Mouse (Mus musculus) hindlimb bud, embryonic 11.5 days (tissue): Measurements from ENCODE around the gene Palld.

Experiments
- DNase-seq: peaks from one replicate; pipeline ENCODE4 v3.0.0-alpha.2; 2012; ENCODE audit warnings: low read depth, low spot score; ENCODE audit errors: extremely low spot score

Gene Palld

DNA sequence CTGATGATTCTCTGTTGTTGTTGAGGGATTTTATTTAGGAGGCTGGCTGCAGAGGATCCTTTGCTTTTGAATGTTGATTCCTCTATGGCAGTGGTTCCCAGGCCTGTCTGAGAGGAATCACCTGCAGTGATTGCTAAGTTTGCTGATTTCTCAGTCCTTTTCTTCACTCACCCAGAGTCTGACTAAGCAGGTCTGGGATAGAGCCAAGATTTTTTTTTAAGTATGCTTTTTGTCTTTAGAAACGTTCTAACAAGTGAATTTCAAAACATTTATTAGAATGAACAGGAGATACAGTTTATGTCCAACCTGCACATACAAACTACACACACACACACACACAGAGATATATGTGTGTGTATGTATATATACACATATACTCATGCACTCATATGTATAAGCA is 211.1 kb downstream of the Palld start:
- DNase-seq = no peak

DNA sequence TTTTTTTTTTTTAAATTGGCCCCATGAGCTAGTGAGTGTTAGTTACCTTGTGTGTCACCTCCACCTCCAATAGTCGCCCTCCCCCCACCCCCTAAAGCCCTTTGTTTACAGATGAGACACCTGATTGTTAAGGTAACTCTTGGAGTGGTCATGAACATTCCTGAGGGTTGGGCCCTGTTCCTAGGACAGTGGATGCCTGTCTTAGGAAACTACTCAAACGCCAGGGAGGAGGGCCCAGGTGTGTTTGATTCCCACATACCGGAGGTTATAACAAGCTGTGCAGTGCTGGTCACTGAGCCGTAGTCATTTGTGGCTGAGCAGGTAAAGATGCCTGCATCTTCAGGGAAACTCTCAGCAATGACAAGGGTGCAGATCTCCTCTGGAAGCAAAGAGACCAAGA is 215.4 kb downstream of the Palld start:
- DNase-seq = no peak

DNA sequence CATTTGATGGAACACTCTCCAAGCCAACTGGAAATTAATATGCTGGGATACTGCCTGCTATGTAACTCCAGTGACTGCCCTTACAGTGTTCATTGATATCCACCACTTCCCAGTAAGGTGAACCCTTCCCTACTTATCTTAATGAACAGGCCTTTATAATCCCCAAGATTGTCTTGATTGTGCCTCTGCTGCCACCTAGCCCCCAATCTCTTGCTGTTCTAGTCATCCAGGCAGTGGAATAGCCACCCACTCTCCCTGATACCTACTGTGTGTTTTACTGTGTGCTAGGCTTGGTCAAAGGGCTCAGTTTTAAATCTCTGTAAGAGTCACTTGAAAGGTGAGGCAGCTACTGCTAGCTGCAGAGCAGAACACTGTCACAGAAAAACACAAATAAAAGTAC is 216.2 kb downstream of the Palld start:
- no peak for DNase-seq

DNA sequence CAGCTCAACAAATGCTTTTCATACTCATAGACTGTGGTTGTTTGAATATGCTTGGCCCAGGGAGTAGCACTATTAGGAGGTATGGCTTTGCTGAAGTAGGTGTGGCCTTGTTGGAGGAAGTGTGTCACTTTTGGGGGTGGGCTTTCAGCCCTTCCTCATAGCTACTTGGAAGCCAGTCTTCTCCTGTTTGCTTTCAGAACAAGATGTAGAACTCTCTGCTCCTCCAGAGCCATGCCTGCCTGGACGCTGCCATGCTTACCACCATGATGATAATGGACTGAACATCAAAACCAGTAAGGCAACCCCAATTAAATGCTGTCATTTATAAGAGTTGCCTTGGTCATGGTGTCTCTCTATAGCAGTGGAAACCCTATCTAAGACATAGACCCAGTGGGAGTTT is 217.2 kb downstream of the Palld start:
- no peak for DNase-seq

DNA sequence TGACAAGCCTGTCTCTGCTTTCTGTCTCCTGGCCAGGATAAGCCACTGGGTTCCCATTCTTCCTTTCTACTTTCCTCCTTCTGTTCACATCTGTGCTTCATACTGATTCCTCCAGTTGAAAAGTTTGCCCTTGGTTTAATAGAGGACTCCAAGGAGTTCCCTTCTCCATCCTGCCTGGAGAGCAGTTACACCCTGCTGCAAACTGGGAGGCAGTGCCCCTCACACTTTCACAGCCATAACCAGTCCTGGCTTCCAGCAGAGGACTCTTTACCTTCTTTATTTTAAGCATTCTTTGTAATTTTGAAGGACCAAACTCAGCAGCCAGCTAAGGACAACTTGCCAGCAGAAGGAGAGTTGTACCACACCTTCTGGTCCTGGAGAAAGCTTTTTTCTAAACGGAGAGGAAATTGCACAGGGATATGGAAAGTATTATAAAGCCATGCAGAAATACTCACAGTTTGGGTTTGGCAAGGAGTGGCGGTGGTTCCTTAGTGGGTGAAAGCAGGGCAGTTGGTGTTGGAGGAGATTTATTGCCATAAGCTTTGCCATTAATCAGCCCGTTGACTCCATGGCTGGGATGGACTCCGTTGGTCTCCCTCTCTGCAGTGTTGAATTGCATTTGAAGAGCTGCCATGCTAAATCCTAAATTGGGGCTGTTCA is 218.1 kb downstream of the Palld start:
- no peak for DNase-seq

DNA sequence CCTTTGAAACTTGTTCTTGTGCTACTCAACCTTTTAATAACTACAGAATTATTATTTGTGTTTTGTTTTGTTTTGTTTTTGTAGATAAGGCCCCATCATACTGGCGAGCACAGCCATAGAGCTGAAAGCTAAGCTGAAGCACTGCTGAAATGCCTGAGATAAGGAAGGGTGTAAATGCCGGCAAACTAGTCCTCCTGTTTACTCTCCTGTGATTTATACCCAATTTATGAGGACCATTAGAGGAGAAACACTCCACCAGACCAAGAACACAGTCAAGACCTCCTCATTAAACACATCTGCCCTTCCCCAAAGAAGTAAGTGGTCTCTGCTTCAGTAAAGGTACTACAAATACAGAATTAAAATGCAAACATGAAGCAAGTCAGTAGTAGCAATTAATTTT is 219.6 kb downstream of the Palld start:
- DNase-seq = no peak

DNA sequence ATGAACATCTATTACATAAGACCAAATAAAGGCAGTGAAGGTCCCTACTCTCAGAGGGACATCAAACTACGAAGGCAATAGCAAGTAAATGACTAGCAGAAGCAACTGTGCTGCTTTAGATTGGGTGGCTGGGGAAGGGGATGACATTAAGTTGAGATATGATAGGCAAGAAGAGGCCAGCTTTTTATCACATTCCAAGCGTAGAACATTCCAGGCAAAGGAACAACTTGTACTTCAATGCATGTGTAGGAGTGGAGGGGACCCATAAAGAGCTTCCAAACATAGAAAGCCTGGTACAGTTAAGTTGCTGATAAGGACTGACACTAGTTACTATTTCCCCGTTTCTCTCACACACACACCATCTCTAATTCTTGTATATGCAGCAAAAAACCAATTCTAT is 221.3 kb downstream of the Palld start:
- no peak for DNase-seq

DNA sequence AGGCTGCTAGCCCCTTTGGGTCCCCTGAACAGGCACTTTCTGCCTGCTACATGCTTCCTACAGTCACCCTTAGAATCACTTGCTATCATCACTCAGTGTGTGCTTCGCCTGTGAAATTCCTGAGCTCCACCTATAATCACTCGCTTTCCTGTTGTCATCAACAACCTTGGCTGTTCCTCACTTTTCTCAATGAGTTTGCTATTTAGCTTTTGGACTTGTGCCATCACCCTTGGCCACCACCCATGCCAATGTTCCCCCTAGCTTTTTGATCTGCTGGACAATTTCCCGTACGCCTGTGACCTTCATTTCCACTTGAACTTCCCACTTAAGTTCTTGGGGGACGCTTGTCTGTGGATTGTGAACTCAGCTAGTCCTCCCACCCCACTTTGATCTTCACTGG is 225.3 kb downstream of the Palld start:
- DNase-seq = no peak

DNA sequence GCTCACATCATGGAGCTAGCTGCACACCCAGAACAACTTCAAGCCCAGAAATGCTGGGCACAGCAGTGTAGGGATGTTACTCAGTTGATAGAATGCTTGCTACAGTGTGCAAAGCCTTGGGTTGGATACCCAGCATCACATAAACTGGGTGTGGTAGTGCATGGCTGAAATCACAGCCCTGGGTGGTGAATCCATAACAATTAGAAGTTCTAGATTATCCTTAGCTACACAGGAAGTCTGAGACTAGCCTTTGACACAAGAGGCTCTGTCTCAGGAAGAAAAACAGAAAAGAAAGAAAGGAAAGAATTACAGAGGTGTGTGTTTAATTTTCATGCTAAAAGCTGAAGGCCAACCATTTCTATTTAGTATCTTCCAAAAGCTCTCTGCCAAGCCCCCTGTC is 231.3 kb downstream of the Palld start:
- no peak for DNase-seq

DNA sequence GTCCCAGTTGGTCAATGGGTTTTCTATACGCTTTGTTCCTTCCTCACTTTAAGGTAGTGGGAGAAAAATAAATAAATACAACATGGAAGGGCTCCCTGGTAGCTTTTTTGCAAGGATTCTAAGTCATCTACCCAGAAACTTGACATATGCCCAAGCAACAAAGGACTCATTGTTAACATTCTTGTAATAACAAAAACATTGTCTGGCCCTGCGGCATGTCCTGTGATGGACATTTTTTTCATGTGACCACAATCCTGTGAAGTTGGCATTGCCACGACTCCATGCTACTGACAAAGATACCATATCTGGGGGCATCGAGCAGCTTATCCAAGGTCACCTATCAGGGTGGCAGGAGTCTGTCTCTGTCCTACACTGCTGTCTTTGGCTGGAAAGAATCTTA is 232.1 kb downstream of the Palld start:
- no peak for DNase-seq

DNA sequence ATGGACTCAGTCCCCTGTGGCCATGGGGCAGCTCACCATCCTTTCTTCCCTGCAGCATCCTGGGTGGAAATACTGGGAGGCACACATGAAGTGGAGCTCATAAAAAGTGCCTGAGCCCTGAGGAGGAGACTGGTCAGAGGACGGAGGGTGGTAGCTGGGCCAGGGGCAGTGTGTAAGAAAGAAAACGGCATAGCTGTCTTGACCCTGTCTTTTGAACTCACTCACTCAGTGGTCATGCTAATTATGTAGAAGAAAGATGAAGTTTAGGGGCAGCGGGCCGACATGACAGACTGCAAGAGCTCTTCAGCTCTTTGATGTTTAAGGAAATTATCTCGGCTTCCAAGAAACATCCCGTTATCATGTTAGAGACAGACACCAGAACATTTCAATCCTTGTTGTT is 235.6 kb downstream of the Palld start:
- DNase-seq = no peak

DNA sequence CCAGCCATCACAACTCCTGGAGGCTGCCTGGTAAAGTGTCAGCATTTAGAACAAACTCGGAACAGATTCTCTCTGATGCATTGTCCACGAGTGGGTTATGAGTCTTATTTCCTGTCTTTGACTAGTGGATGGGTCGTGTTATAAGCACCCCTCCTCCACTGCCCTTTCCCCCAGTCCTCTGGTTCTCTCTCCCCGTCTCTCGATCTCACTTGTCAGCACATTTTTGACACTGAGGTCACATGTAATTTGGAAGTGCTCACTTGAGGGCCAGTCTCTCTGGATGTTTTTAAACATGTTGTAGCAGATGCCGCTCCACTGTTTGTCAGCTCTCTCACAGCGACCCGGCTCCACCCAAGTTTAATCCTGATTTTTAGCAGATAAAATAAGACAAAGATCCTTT is 237.5 kb downstream of the Palld start:
- DNase-seq = no peak

DNA sequence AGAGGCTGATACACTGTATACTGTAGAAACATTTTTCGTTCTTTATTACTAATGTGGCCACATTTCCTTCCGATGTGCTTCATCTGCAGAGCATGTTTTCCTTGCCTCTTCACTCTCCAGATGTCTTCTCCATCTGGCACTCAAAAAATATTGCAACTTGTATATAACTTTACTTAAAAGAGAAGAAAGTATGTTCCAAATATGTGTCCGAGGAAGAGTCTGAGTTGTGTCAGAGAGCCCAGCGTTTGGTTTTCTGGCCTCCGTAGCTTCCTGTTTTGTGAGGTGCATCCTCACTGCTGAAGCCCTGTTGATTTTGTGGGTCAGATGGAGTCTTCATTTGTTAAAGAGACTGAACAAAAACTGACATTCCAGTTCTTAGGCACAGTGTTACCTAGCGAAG is 238.3 kb downstream of the Palld start:
- no peak for DNase-seq

DNA sequence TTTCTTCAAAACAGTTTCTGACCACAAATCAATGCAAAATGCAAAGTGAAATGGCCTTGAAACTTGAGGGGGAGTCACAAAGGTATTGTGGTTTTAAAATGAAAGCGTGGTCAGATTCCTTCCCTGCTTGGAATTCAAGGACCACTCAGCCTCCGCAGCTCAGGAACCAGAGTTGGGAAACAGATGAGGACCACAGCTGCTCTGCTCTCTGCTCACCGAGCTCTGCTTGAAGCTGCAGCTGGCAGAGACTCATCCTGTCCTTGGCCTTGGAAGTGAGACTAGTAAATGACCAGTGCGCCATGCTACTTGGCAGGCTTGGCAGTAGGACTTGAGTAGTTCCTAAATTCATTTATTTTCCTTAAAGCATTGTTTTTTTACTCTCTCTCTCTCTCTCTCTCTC is 239.7 kb downstream of the Palld start:
- DNase-seq = no peak

DNA sequence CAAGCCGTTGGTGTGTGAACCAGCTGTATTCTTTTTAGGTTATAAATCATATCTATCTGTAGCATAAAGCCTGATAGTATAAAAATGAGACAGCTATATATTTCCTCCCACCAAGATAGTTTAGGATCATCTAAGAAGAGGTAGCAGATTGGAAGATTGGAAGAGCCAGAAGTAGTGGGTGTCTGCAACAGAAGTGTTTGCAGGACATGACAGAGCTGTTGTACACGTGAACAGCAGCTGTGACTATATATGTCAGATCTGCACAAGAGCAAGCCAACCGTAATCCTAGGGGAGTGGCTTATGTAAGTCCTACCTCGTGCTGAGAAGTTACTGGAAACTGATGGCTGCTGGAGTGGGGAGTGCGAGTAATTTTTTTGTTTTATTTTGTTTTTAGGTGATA is 240.9 kb downstream of the Palld start:
- DNase-seq = no peak

DNA sequence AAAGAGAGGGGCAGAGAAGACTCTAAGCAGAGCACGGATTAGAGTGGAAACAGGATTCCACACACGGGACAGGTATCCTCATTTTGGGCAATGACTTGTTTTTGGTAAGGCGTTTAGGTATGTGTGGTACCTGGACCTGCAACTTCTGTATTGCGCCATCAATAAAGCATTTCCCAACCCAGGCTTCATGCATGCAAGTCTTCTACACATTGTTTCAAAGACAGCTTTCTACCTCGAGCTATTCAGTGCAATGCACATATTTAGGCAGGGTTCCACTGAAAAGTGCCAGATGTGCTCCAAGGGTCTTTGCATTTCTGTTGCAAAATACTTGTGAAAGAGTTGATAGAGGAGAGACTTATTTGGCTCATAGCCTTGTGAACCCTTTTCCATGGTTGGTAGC is 241.5 kb downstream of the Palld start:
- DNase-seq = no peak

DNA sequence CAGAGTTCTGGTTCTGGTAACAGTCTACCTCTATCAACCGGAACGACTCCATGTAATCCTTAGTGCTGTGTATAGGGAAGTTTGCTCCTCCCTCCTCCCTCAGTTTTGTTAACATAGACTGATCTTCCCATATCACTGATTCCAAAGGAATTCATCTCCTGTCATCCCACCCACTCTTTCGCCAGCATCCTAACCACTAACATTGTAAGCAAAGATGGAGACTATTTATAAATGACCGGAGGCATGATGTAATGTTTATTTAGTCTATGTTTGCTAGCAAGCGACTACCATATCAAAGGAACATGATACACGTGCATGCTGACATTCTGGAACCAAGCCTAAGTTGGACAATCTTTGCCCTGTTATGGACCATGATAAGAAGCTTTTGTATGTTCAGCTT is 250.5 kb downstream of the Palld start:
- no peak for DNase-seq

DNA sequence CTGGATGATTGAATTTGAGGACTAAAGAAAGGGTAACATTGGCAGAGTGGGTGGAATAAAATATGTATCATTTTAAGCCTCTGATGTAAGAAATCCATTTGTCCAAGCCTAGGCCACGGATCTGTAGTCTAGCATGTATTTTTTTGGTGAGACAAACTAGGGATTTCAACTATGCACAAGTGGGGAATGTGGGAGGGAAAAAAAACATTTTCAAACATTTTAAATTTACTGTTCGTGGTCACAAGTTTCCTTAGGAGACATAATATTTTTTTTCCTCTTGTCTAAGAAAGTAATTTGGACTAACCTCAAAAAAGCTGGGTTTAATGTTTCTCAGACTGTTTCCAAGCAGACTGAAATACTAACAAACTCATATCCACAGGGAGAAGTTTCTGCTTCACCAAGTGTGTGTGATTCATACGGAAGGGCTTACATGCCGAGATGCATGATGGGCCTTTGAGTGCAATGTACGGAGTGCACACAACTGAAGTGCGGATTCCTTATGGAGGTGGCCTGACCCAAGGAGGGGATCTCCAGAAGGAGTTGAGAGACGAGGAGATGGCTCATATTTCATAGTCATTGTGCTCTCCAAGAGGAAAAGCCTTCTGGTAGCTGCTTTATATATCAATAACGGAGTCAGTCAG is 256.2 kb downstream of the Palld start:
- no peak for DNase-seq

DNA sequence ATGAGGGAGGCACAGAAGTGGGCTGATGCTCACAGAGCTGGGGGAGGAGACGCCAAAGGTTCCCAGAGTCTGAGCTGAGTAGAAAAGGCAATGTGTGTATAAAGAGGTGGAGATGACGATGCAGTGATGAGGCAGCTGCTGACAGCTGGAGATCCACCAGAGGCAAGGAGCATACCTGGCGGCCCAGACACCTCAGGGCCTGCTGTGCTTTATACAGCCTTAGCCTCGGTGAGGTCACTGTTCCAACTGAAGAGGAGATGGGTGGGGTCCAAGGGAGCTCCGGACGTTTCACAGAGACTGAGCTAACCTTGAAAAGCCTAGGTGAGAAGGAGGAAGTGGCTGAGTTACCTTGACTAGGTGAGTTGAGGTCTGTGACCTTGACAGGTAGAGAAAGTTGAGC is 256.8 kb downstream of the Palld start:
- no peak for DNase-seq

DNA sequence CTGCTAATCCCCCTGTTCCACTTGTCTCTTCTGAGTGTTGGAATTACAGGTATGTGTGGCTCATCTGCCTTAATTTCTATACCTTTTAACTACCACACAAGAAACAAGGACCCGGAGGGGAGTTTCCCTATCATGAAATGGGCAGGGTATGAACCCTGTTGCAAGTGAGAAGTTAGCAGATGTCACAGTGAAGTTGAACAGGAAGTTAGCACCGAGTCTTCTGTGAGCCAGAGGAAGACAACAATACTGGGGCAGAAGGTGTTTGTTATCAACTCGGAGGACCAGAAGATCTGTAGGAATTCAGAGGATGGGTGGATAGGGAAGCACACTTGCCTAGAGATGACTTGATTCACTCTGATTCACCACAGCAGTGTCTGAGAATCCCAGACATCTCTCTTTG is 259.3 kb downstream of the Palld start:
- DNase-seq = no peak

DNA sequence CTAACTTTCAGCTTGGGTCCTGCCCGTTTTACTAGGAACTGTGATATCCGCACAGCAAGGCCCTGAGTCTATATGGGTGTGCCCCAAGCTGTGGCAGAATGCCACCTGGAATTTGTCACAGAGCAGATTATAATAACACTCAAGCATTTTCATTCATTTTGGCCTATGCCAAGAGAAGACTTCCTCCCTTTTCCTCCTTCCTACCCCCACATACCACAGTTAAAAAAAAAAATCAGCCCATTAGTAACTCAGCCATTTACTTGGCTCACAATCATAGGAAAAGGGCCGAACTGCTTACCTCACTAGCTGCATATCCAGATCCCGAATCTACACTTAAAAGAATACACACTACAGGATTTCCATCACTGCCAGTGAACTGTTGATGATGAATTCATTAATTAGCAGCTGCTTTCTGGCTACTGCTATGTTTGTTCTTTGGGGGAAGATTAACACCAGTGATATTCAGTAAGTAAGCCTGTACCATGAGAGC is 260.1 kb downstream of the Palld start:
- DNase-seq = no peak

DNA sequence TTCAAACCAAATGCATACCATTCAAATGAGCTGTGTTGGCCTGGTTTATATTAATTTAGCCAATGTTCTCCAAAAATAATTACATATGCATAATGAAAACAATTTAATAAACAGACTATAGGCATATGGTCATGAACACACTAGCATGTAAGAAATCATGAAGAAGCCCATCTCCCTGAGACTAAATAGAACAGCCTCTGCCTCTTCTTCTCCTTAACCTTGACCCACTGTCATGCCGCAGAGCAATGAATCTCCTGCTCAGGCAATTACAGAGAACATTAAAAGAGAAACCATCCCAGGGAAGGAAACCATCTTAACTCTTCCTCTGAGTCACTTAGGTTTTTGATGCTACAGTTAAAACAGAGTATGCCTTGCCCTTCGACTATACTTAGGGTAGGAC is 262.9 kb downstream of the Palld start:
- no peak for DNase-seq

DNA sequence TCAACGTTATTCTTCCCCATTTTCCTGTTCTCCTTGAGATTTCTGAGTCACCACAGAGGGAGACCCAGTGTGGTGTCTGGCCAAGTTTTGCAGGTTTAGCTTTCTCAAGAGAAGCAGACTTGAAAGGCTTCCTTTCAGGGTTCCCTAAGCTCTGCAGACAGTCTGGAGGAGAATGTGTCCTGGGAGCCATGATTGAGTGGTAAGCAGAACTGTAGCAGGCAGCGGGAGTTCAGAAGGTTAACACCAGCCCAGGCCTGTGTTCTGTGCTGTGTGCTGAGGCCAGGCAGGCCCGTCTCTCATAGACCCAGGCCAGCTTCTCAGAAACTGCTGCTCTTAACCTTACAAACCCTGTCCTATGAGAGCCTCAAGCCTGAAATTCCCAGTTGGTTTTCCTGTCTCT is 263.5 kb downstream of the Palld start:
- DNase-seq = no peak
